Mouse (Mus musculus) embryonic stem cell, embryonic (primary cell): Measurements from ENCODE around the gene Tmprss9.

ENCODE experiments used
- CTCF ChIA-PET, 4 experiments: fragments of 300-600 bp in 2 of 4; fragments of 350-600 bp in 2 of 4; sonication (Branson Sonifier 250); formaldehyde crosslinking; loops; one replicate each; lab custom pipeline; 2022; ENCODE audit warnings: inconsistent platforms in 2 of 4; lab: Charles Lee
- POLR2A ChIA-PET, 4 experiments: fragments of 300-600 bp in 2 of 4; fragments of 350-600 bp in 2 of 4; sonication (Branson Sonifier 250); formaldehyde crosslinking; loops; one replicate each; lab custom pipeline; 2022; ENCODE audit warnings: antibody characterized with exemption in 4 of 4, inconsistent platforms in 1 of 4; lab: Charles Lee

Tmprss9 gene

GRCm38 (mm10) chr10:80871581-80871980 lies at the start of gene Tmprss9:
Gene Tmprss9, plus strand, starts transcription at chr10:80871848.
- ChIA-PET CTCF (interaction anchor here (0.6 to 8.8 kb wide), 11 partner anchors 9 to 127 kb away, joined by 3 to 57 read pairs (median 6); no protein-coding TSS in a partner anchor), POLR2A (interaction anchor here (0.6 to 1.8 kb wide), 27 partner anchors 9 to 479 kb away, joined by 3 to 11 read pairs (median 4); partner anchors contain the start of genes Gadd45b (in 2 of the 4), Amh (in 1 of the 4), Ap3d1 (in 1 of the 4) and Hmg20b (in 1 of the 4))

GRCm38 (mm10) chr10:80821991-80822390 lies 49.7 kb upstream of the Tmprss9 start:
- POLR2A ChIA-PET = interaction anchor here in 3 of 4 experiments (0.6 to 1.9 kb wide), 6 partner anchors 9 to 146 kb away, joined by 3 to 7 read pairs (median 3); no protein-coding TSS in a partner anchor
- CTCF ChIA-PET = interaction anchor here in 2 of 4 experiments (0.5 to 2.5 kb wide), 5 partner anchors 9 to 298 kb away, joined by 3 to 10 read pairs (median 3); no protein-coding TSS in a partner anchor

GRCm38 (mm10) chr10:80822528-80822927 lies 49.1 kb upstream of the Tmprss9 start:
- POLR2A ChIA-PET = interaction anchor here in 3 of 4 experiments (0.6 to 1.9 kb wide), 7 partner anchors 9 to 714 kb away, joined by 3 to 7 read pairs (median 3); no protein-coding TSS in a partner anchor
- CTCF ChIA-PET = interaction anchor here in 3 of 4 experiments (0.6 to 2.5 kb wide), 9 partner anchors 9 to 172 kb away, joined by 3 to 10 read pairs (median 3); no protein-coding TSS in a partner anchor

- CTCF ChIA-PET = interaction anchor here in 2 of 4 experiments (0.6 to 0.9 kb wide), 3 partner anchors 18 to 25 kb away, joined by 3 to 4 read pairs (median 3); no protein-coding TSS in a partner anchor
- POLR2A ChIA-PET = interaction anchor here in 1 of 4 experiments (1.4 to 2.8 kb wide), 3 partner anchors 14 to 147 kb away, joined by 3 to 16 read pairs (median 10); no protein-coding TSS in a partner anchor
Observed at GRCm38 (mm10) chr10:80823316-80823715, 48.3 kb upstream of the Tmprss9 start.

GRCm38 (mm10) chr10:80823847-80824643 lies 47.6 kb upstream of the Tmprss9 start:
- ChIA-PET POLR2A (interaction anchor here in 3 of 4 experiments (0.6 to 2.8 kb wide), 11 partner anchors 12 to 425 kb away, joined by 3 to 16 read pairs (median 4); partner anchors contain the start of genes Gadd45b (in 1 of the 3), Mbd3 (in 1 of the 3), Plekhj1 (in 1 of the 3) and Sf3a2 (in 1 of the 3)), CTCF (interaction anchor here in 3 of 4 experiments (0.6 to 1.8 kb wide), 7 partner anchors 9 to 57 kb away, joined by 3 to 7 read pairs (median 3); no protein-coding TSS in a partner anchor)

GRCm38 (mm10) chr10:80824827-80825226 lies 46.8 kb upstream of the Tmprss9 start:
- CTCF ChIA-PET = interaction anchor here in 3 of 4 experiments (0.6 to 1.8 kb wide), 6 partner anchors 10 to 57 kb away, joined by 3 to 7 read pairs (median 4); no protein-coding TSS in a partner anchor

GRCm38 (mm10) chr10:80826151-80827062 lies 45.2 kb upstream of the Tmprss9 start, which contains the start of gene Oaz1:
Gene Oaz1, plus strand, starts transcription at chr10:80826656.
- ChIA-PET POLR2A (interaction anchor here in 3 of 4 experiments (0.7 to 6.5 kb wide), 27 partner anchors 9 to 256 kb away, joined by 3 to 99 read pairs (median 5); partner anchors contain the start of genes Amh (in 2 of the 3), Gadd45b (in 2 of the 3), Lingo3 (in 2 of the 3) and Lsm7 (in 2 of the 3)), CTCF (no interaction called here)

More at GRCm38 (mm10) chr10:80824827-80825226, 46.8 kb upstream of the Tmprss9 start:
- POLR2A ChIA-PET = interaction anchor here in 3 of 4 experiments (0.6 to 2.8 kb wide), 15 partner anchors 11 to 425 kb away, joined by 3 to 16 read pairs (median 4); partner anchors contain the start of genes Gadd45b (in 1 of the 3), Lsm7 (in 1 of the 3), Mbd3 (in 1 of the 3) and Plekhj1 (in 1 of the 3)

GRCm38 (mm10) chr10:80827063-80827869 lies 44.4 kb upstream of the Tmprss9 start:
- ChIA-PET CTCF (interaction anchor here in 1 of 4 experiments (0.6 to 0.8 kb wide), 2 partner anchors 54 to 660 kb away, joined by 9 to 12 read pairs; no protein-coding TSS in a partner anchor), POLR2A (interaction anchor here (0.6 to 6.5 kb wide), 49 partner anchors 8 to 255 kb away, joined by 3 to 99 read pairs (median 4); partner anchors contain the start of genes Amh (in 2 of the 4), Gadd45b (in 2 of the 4), Lingo3 (in 2 of the 4) and Lsm7 (in 2 of the 4))

- POLR2A ChIA-PET = interaction anchor here in 3 of 4 experiments (0.6 to 6.5 kb wide), 49 partner anchors 8 to 241 kb away, joined by 3 to 99 read pairs (median 4); partner anchors contain the start of genes Amh (in 2 of the 3), Gadd45b (in 2 of the 3), Lingo3 (in 2 of the 3) and Lsm7 (in 2 of the 3)
- CTCF ChIA-PET = interaction anchor here in 2 of 4 experiments (0.6 to 1.5 kb wide), 3 partner anchors 53 to 661 kb away, joined by 4 to 12 read pairs (median 9); no protein-coding TSS in a partner anchor
Observed at GRCm38 (mm10) chr10:80827870-80828420, 43.7 kb upstream of the Tmprss9 start.

- ChIA-PET POLR2A (interaction anchor here in 3 of 4 experiments (0.5 to 6.5 kb wide), 31 partner anchors 8 to 525 kb away, joined by 3 to 99 read pairs (median 5); partner anchors contain the start of genes Amh (in 2 of the 3), Lingo3 (in 2 of the 3), Abhd17a (in 1 of the 3) and Ap3d1 (in 1 of the 3)), CTCF (interaction anchor here in 1 of 4 experiments (1.1 to 1.5 kb wide), 2 partner anchors 53 to 190 kb away, joined by 3 to 4 read pairs; no protein-coding TSS in a partner anchor)
Observed at GRCm38 (mm10) chr10:80828587-80828986, 43.1 kb upstream of the Tmprss9 start.

GRCm38 (mm10) chr10:80829359-80830278 lies 42.0 kb upstream of the Tmprss9 start:
- ChIA-PET CTCF (interaction anchor here in 1 of 4 experiments (1.1 to 2.2 kb wide), 3 partner anchors 51 to 189 kb away, joined by 3 to 15 read pairs (median 4); no protein-coding TSS in a partner anchor), POLR2A (interaction anchor here (0.5 to 6.5 kb wide), 56 partner anchors 7 to 526 kb away, joined by 3 to 99 read pairs (median 4); partner anchors contain the start of genes Amh (in 2 of the 4), Gadd45b (in 2 of the 4), Lingo3 (in 2 of the 4) and Lsm7 (in 2 of the 4))

- ChIA-PET CTCF (interaction anchor here (0.5 to 2.7 kb wide), 27 partner anchors 9 to 251 kb away, joined by 3 to 19 read pairs (median 4); partner anchors contain the start of gene Csnk1g2 (in 1 of the 4)), POLR2A (interaction anchor here (0.5 to 6.5 kb wide), 121 partner anchors 9 to 1302 kb away, joined by 3 to 99 read pairs (median 4); partner anchors contain the start of genes Gadd45b (in 3 of the 4), Lsm7 (in 3 of the 4), Map2k2 (in 3 of the 4) and Sppl2b (in 3 of the 4))
Observed at GRCm38 (mm10) chr10:80831136-80831535, 40.5 kb upstream of the Tmprss9 start.

GRCm38 (mm10) chr10:80832818-80833217 lies 38.8 kb upstream of the Tmprss9 start:
- CTCF ChIA-PET = interaction anchor here in 3 of 4 experiments (0.6 to 2.7 kb wide), 4 partner anchors 27 to 49 kb away, joined by 3 to 19 read pairs (median 4); no protein-coding TSS in a partner anchor
- POLR2A ChIA-PET = interaction anchor here in 3 of 4 experiments (0.6 to 6.5 kb wide), 14 partner anchors 10 to 295 kb away, joined by 3 to 99 read pairs (median 7); partner anchors contain the start of genes Gadd45b (in 3 of the 3), Amh (in 2 of the 3), Atp8b3 (in 2 of the 3) and Abhd17a (in 1 of the 3)
